In the genomic region with DNA sequence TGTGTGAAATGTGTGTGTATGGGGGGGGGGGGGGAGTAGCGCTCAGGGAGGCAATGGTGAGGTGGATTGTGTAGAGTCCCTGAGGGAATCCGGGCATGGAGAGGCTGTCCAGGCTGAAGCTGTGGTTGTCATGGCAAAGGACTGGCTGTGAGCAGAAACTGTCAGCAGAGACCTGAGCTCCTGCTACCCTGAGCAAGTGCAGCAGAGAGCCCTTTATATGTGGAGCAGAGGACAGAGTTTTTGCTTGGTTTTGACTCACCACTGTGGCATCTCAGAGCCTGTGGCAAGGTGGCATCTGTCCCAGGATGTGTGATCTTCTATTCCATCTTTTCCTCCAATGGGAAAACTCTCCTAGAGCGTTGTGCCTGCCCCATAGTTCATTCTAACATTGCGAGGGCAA, we compare ENCODE assay signal across 13 mouse cellular contexts.
"Had no signal": no experiment of that assay in that cellular context is flagged by ENCODE, and none has a peak within 500 bp of the region (broad histone marks: within the 10 kb centered on the region; RNA-seq: fewer than 3 reads in every experiment).

No protein-coding gene starts in this region.

- H3K27me3 ChIP-seq: limb, embryonic 15.5 days; liver, embryonic 13.5 days; lung, embryonic 15.5 days had no signal

- H3K9me3 ChIP-seq: limb, embryonic 15.5 days; liver, embryonic 13.5 days; lung, embryonic 15.5 days; midbrain, embryonic 12.5 days had no signal

- H3K4me3 ChIP-seq: limb, embryonic 15.5 days; liver, embryonic 13.5 days; lung, embryonic 15.5 days; megakaryocyte, embryonic 14.5 days; midbrain, embryonic 12.5 days had no signal

- H3K4me2 ChIP-seq: limb, embryonic 15.5 days; liver, embryonic 13.5 days; lung, embryonic 15.5 days; midbrain, embryonic 12.5 days had no signal

- H3K9ac ChIP-seq: limb, embryonic 15.5 days; liver, embryonic 13.5 days; liver, postnatal 0 days; lung, embryonic 15.5 days; midbrain, embryonic 12.5 days had no signal

- H3K27ac ChIP-seq: limb, embryonic 15.5 days; liver, embryonic 13.5 days; lung, embryonic 15.5 days; macrophage; midbrain, embryonic 12.5 days; stomach, postnatal 0 days had no signal

- H3K36me3 ChIP-seq: limb, embryonic 15.5 days; liver, embryonic 13.5 days; lung, embryonic 15.5 days; midbrain, embryonic 12.5 days had no signal

- DNase-seq: kidney, adult 8-10 months; kidney, postnatal 36 days; layer of hippocampus, adult 9-11 months; layer of hippocampus, postnatal 36 days; liver, embryonic 13.5 days; lung, postnatal 14 days had no signal
